Mouse (Mus musculus) layer of hippocampus, postnatal 14 days (tissue): ENCODE results near the gene Gm43951. TPM values are rescaled to one million over a fixed set of nuclear protein-coding genes. Genes with fewer than 3 reads are reported as not detected.
"Not testable (repeated sequence)": the region's sequence is repeated elsewhere in the genome, so short reads cannot be mapped to it uniquely, and the experiment has no call there.

ENCODE experiments used
- DNase-seq, 2 experiments: peaks; one replicate each; pipeline ENCODE4 v3.0.0; 2021 to 2022; ENCODE audit warnings: low spot score in 2 of 2, mixed read lengths in 1 of 2
- total RNA-seq, 2 experiments: library from RNA; stranded (reverse); gene quantifications; 2 replicates each; pipeline ENCODE4 v1.2.3; 2021

Gm43951 gene
- total RNA-seq, 2 experiments from 2014 or later: 10.9 to 11.3 TPM

DNA sequence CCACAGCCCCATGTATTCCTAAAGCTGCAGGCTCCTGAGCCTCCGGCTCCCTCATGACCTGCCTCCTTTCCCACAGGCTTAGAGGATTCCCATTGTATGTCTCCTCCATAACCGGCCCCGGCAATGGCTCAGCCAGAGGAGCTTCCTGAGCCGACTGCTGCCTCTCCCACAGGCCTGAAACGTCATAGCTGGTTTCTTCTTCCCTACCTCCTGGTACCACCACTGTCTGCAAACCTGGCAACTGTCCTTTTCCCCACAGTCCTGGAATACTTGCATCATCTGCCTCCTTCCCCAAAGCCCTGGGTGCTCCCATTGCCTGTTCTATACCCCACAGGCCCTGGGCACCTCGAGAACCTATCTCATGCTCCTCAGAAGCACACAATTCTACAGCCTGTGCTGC, 1.4 kb downstream of the Gm43951 start:
- no peak for DNase-seq

DNA sequence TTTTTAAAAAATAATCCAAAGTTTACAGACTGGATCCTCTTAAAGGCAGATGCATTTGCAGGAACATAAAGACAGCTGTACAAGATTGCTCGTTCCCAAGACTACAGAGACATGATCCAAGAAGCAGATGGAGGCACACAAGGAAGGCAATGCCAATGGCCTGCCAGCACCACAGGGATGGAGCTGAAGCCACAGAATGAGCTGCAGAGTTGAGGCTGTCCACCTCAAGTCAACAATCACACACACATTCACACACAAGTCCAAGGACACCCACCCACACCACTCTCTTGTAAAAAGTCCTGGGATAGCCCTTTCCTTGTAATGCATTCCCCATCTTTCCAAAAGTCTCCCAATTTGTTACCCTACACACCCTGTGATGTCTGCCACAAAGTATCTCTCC, 3.2 kb downstream of the Gm43951 start:
- no peak for DNase-seq

DNA sequence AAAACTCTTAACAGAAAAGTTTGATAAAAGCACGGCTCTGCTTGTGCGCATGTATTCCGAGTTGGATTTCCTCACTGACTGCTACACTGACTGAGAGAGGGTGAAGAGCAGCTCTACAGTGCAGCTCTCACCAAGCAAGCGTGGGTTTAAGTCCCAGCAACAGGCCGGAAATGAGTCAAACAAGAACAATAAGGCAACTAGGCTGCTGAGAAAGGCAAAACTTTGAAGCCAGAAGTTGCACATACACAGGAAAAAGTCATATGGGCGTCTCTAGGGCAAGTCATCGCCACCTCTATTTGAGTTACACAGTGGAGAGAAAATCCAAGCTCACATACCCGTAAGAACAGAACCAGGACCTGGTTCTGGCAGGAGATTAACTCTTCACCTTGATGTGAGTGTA, 10.1 kb downstream of the Gm43951 start:
- no peak for DNase-seq

DNA sequence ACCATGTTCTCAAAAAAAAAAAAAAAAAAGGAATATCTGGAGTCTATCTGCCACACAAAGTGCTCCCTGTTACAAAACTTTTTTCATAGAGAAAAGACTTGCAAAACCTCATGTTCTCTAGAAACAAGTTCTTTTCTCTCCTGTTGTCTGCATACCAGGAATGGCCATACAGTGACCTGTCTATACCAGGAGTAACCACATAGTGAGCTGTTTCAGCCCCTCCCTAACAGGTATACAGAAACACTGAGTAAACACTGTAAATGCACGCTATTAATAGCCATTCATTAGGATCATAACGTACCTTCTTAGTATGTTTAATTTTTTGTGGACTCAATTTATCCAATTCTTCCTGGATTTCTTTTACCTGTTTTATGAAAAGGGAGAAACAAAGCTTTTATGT, 12.4 kb downstream of the Gm43951 start:
- no peak for DNase-seq

DNA sequence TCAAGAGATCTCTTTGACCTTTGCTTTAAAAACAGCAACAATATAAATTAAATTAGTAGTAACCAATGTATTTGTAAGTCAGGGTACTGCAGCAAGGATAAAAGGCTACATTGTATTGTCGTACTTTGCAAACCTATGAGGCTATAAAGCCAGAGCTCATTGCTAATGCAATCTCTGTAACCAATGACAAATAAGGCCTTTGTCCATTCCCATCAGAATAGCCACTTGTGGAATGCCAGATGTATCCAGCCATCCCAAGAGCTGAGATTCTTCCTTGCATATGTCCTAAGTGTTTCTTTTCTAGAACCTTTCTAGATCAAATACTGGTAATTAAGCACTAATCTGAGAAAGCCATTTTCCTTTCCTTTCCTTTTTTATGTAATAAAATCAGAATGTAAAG, 15.8 kb downstream of the Gm43951 start:
- no peak for DNase-seq

DNA sequence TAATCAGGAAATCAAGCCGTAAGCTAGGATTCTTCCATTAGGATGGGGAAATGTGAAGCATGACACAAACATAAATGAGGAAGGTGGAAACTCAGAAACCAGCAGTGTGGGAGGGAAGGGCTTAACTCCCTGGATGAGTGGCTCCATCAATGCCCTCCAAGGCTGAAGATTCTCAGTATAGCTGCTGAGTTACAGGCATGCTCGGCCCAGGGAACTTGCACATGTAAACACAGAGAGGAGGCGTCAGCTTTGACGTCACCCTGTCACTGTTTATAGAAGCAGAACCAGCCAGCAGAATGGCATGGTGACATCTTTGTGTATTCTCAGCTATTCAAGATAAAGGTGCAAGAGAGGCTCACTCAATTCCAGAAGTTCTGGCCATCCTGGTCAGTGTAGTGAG, 22.4 kb downstream of the Gm43951 start:
- no peak for DNase-seq

DNA sequence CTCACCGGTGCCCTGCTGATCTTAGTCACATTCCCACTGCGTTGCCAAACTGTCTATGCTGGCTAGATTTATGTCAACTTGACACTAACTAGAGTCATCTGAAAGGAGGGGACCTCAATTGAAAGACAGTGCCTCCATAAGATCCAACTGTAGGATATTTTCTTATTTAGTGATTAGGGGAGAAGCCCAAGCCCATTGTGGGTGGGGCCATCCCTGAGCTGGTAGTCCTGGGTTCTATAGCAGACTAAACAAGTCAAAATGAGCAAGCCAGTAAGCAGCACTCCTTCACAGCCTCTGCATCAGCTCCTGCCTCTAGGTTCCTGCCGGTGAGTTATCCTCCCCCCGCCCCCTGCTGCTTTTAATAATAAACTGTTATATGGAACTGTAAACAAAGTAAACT, 25.5 kb downstream of the Gm43951 start:
- no peak for DNase-seq

DNA sequence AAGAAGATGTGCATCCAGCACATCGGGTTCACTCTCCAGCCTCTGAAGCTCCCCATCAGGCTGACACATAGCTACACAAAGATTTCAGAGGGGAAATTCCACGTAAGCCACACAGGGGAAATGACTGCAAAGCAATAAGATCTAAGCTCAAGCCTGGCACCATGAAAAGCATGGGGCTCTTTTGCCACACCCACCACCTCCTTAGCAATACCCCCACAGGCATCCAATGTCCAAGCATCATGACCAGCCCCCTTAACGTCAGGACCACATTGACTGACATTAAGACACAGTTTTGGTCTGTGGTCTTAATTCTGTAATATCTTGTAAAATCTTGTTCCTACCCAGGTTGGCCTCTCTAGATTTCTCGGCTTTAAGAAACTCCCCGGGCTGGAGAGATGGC, 26.1 kb downstream of the Gm43951 start:
- DNase-seq: no peak

DNA sequence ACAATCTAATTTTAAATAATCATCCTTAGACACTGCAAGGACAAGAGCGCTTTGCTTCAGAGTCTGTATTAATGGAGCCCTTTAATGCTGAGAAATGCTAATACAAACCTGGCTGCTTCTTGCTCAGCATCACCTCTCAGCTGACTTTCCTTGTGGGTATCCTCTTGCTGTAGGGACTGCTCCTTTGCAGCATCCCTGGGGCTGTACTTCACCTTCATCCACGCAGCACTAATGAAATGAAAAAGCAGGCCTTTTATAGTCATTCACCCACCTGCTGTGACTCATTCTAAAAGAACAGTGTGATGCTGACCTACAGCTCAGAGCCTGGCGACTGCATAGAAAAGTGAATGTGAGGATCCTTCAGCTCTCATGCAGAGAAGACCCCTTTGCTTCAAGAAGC, 30.1 kb downstream of the Gm43951 start:
- DNase-seq: no peak

DNA sequence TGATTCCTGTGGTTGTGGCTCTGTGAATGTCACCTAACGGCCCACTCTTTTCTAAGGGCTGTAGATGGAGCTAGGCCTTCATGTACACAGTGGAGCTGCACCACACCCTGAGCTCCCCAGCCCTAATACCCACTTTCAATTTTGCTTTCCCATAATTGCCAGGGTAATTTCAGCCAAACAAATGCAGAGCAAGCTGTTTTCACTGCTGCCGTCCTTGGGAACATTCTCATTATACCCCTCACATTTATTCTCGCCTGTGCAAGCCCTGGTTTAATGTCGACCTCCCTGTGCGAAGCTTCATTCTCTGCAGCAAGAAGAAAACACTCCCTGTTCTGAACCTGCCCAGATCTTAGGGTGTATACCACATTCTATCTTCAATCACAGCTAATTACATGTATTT, 30.7 kb downstream of the Gm43951 start:
- DNase-seq: peak in 1 of 2 experiments; percentile 53

DNA sequence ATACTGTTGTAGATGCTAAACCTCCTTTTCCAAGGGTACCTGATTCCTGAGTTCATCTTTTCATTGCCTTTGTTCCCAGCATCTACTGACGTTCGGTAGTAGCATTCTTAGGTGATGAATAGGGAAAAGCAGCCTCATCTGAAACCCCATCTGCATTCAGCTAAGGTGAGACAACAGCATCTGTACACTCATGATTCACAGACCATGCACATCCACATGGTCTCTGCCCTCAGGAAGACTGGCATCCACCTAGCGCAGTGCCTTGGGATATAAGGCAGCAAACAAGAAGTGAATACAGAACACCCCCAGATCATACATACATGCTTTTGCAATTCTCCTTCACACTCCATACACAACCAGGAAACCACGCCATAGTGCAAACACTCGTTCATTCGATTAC, 31.9 kb downstream of the Gm43951 start:
- DNase-seq: no peak

DNA sequence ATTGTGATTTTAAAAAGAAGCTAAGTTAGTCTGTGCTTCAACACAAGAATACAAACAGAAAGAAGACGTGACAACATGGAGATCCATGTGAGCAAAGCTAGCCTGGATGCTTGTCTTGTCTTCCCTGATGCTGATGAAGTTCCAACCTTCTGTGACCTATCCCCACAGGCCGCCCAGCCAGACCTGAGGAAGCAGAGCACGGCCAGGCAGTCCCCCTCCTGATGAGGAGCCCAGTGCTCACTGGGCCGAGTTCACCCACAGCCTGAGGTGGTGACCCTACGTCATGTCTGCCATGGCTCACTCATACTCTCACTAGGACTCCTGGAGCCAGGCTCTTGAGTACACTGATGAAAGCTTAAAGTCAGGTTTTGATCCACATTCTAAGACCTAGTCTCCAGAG, 33.1 kb downstream of the Gm43951 start:
- DNase-seq: no peak

DNA sequence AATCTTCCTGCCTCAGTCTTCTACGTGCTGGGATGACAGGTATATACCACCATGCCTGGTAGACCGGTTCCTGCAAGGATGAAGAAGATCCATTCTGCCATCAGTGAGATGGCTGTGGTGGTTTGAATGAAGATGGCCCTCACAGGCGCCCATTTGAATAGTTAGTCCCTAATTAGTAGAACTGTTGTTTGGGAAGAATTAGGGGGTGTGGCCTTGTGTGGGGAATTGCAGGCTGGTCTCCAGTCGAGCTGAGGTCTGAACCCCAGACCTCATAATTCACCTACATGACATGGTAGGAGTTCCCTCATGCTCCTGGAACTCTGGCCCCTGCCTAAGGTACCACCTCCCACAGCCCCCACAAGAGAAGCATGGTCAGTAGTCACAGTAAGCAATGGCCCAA, 34.7 kb downstream of the Gm43951 start:
- not testable (repeated sequence) for DNase-seq

DNA sequence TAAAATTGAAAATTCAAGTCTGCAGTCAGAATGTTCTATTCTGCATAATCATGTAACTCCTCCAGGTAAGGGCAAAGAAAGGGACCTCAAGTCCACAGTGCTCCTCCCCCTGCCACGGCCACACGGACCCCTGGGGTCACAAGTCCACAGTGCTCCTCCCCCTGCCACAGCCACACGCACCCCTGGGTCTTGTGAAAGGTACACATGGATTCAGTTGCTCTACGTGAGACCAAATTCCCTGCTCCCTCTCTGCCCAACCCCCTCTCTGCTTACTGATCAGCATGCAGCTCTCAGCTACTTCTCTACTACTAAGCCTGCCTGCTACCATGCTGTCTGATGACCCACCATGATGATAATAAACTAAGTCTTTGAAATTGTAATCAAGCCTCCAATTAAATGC, 36.8 kb downstream of the Gm43951 start:
- DNase-seq: no peak

DNA sequence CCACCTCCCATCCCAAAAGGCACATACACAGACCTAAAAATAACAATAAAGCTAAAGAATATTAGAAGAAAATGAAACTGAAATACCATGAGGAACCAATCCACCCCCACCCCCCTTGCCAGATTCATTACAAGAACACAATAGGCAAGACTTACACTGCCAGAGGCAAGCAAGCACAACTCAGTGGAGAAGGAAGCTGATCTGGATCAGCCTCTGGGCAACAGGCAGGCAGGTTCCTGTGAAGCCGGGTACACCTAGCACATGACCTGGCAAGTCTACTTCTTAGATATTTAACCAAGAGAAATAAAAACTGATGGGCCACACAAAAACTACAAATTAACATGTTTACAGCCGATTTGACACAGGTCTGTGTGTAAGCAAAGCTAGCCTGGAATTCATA, 43.4 kb downstream of the Gm43951 start:
- DNase-seq: no peak

DNA sequence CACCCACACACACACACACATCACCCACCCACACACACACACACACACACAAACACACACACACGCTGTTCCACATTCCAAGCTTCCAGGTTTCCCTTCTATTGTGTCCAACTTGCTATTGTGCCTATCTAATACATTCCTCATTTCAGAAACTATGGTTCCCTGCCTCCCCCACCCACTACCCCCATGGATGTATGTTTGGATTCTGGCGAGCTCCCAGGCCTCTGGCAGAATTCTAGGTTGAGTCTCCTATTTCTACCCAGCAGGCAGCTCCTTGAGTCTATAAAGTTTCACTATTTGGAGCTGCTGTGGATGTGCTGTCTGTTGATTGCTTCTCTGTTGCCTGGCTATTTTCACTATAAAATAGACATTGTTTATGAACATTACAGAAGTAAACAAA, 50.0 kb downstream of the Gm43951 start:
- DNase-seq: no peak

DNA sequence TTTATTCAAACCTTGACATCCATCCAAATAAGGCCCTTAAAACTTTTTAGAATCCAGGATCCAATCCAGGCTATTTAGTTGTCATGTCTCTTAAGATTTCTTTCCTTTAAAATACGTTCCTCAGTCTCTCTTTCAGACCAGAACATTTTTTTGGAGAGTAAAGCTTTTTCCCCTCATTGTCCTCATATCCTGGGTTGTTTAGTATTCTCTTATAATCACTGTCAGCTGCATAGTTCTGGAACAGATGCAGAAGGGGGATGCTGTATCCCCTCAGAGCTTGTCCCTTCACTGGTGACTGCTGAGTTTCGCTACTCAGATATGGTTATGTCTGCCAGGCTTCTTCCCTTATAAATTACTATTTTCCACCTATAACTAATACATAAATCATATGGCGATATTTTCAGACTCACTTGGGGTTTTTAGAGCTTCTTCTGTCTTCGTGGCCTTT, 50.6 kb downstream of the Gm43951 start:
- DNase-seq: no peak

DNA sequence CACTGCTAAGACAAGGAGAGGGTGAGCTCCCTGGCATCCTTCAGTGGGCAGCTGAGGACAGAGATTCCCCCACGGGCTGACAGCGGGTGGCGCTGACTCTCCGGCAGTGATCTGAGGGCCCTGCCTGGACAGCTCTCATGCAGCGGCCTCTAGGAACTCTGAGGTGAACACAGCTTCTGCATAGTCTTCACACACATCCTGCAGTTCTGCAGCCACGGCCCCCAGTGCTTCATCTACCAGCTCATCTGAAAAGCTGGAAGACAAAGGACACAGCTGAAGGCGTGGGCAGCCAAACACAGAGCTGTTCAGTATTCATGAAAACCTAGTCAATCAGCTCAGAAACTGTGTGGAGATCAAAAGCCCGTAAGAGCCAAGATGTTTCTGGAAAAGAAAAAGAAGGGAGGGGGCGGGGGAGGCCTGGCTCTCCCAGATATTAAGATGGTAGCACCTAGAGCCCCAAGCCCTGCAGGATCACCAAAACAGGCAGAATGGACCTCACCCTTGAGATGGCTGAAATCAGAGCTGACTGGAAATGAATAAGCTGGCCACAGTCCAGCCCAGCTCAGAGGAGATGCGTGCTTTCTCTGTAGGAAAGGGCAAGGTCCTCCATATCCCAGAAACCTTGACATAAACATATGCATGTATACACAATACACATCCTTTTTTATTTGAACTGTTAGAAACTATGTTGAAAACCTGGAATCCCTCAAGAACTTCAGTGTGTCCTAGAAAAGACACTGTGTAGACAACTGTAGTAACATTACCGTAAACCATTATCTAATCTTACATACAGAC, 51.3 kb downstream of the Gm43951 start:
- DNase-seq: peak; percentile 52 to 79

Other genes with a start within 250 kb of the Gm43951 start
- under 1 TPM in 1 of 2 experiments, not detected in 1; 0.14 TPM for gene Aipl1, start 169.3 kb downstream of the Gm43951 start, total RNA-seq
- 1 to 10 TPM; 2.4 to 3.0 TPM for gene Pimreg, start 164.8 kb downstream of the Gm43951 start, total RNA-seq
- gene Pitpnm3, start 71.1 kb downstream of the Gm43951 start, total RNA-seq: 10 to 100 TPM; 20.9 to 22.2 TPM
- gene 4933427D14Rik, start 619 bp upstream of the Gm43951 start, total RNA-seq: 10 to 100 TPM; 22.9 to 23.3 TPM
- gene Txndc17, start 707 bp upstream of the Gm43951 start, total RNA-seq: 10 to 100 TPM; 38.1 to 44.3 TPM
- gene Med31, start 8.8 kb upstream of the Gm43951 start, total RNA-seq: 10 to 100 TPM; 14.7 to 14.8 TPM
- gene Slc13a5, start 60.4 kb upstream of the Gm43951 start, total RNA-seq: 10 to 100 TPM; 12.4 to 13.4 TPM
- gene Xaf1, start 94.8 kb upstream of the Gm43951 start, total RNA-seq: 1 to 10 TPM; 2.4 to 2.9 TPM
- gene Fbxo39, start 107.6 kb upstream of the Gm43951 start, total RNA-seq: not detected
- gene Tekt1, start 155.6 kb upstream of the Gm43951 start, total RNA-seq: 1 to 10 TPM; 2.6 to 5.0 TPM
- gene Smtnl2, start 204.9 kb upstream of the Gm43951 start, total RNA-seq: 1 to 10 TPM; 3.0 to 4.4 TPM
- not detected for gene Ggt6, start 228.7 kb upstream of the Gm43951 start, total RNA-seq
- 10 to 100 TPM; 50.3 to 53.1 TPM for gene Mybbp1a, start 234.5 kb upstream of the Gm43951 start, total RNA-seq